Mouse (Mus musculus) olfactory bulb, adult 2 months (tissue): ENCODE data around the gene Mrps26. TPM values are rescaled to one million over a fixed set of nuclear protein-coding genes. Genes with fewer than 3 reads are reported as not detected.
A peak's percentile ranks its signal among the peaks of the same experiment; 100 is the strongest.
"Not testable (repeated sequence)": the region's sequence is repeated elsewhere in the genome, so short reads cannot be mapped to it uniquely, and the experiment has no call there.

Source experiments
- H3K27ac ChIP-seq: fragments of 200-500 bp; 2 replicates; pipeline ENCODE4 v1.5.1; 2012; ENCODE audit warnings: low read depth, low read length; ENCODE audit not compliant: insufficient read depth
- H3K4me1 ChIP-seq: fragments of 200-500 bp; 2 replicates; pipeline ENCODE4 v1.6.1; 2012; ENCODE audit warnings: low read length; ENCODE audit not compliant: control insufficient read depth, insufficient read depth
- H3K4me3 ChIP-seq: fragments of 200-500 bp; 2 replicates; pipeline ENCODE4 v1.5.1; 2012; ENCODE audit warnings: mild to moderate bottlenecking, low read depth, low read length, moderate library complexity; ENCODE audit not compliant: insufficient read depth
- CTCF ChIP-seq: fragments of 200-500 bp; IDR thresholded peaks from 2 replicates; pipeline ENCODE4 v1.5.1; 2012; ENCODE audit warnings: low read depth, mild to moderate bottlenecking, low read length, moderate library complexity; ENCODE audit not compliant: insufficient read depth
- POLR2A ChIP-seq: fragments of 200-500 bp; IDR thresholded peaks from 2 replicates; pipeline ENCODE4 v1.6.1; 2012; ENCODE audit warnings: mild to moderate bottlenecking, low read depth, low read length, moderate library complexity; ENCODE audit not compliant: insufficient read depth
- WGBS: fragments of 180-500 bp; shearing (Covaris S2); methylation state at CpG from one replicate; pipeline ENCODE4 v1.1.7; 2018; 5-methylcytosine and 5-hydroxymethylcytosine counted together
- polyA plus RNA-seq: library from polyadenylated mRNA; stranded (reverse); fragments of >200 nt; gene quantifications from 2 replicates; pipeline ENCODE4 v1.2.4, GENCODE M21; 2012; ENCODE audit warnings: low replicate concordance; ENCODE audit not compliant: missing spikeins, insufficient read depth, insufficient read length

The Mrps26 gene
- polyA plus RNA-seq = 295 TPM in 1 of 2 replicates, not detected in the other

GRCm38 (mm10) chr2:130563212-130564055 is at the start of gene Mrps26:
TSS of gene Mrps26 (plus strand) at chr2:130563742.
- peak within 1 kb of the TSS; percentile 52 for H3K27ac ChIP-seq
- TF ChIP-seq CTCF (peak; percentile 33; the same call in 1 of the 2 replicates), POLR2A (peak; percentile 80)
- peaks cover 9% of the 10 kb centered on the region for H3K4me1 ChIP-seq
- under 1% methylated on average over 59 of the region's 61 CpGs for WGBS
- H3K4me3 ChIP-seq = peak within 1 kb of the TSS; percentile 99

- H3K4me3 ChIP-seq = no peak overlapping the region
- TF ChIP-seq POLR2A = no peak
- TF ChIP-seq CTCF = no peak
- H3K4me1 ChIP-seq = no peaks in the 10 kb centered on the region
- 93% methylated on average over 8 of the region's 8 CpGs for WGBS
- no peak overlapping the region for H3K27ac ChIP-seq
Observed at GRCm38 (mm10) chr2:130513907-130514306, 49.6 kb upstream of the Mrps26 start.

- Histone ChIP-seq H3K4me3 (no peak overlapping the region), H3K27ac (no peak overlapping the region), H3K4me1 (no peaks in the 10 kb centered on the region)
- WGBS = 49% methylated on average over 5 of the region's 5 CpGs
- TF ChIP-seq POLR2A (no peak), CTCF (no peak)
Observed at GRCm38 (mm10) chr2:130515791-130516190, 47.8 kb upstream of the Mrps26 start.

GRCm38 (mm10) chr2:130521927-130522326 is 41.6 kb upstream of the Mrps26 start:
- no peak overlapping the region for H3K4me3 ChIP-seq
- H3K27ac ChIP-seq = no peak overlapping the region
- no peaks in the 10 kb centered on the region for H3K4me1 ChIP-seq
- TF ChIP-seq CTCF (no peak), POLR2A (no peak)
- WGBS = 99% methylated on average over 2 of the region's 2 CpGs

- H3K27ac ChIP-seq, H3K4me1 ChIP-seq, H3K4me3 ChIP-seq: not testable (repeated sequence)
- WGBS = 88% methylated on average over 4 of the region's 4 CpGs
Observed at GRCm38 (mm10) chr2:130525480-130525879, 38.1 kb upstream of the Mrps26 start.

GRCm38 (mm10) chr2:130528457-130528856 is 35.1 kb upstream of the Mrps26 start:
- no peaks in the 10 kb centered on the region for H3K4me1 ChIP-seq
- H3K27ac ChIP-seq = no peak overlapping the region
- H3K4me3 ChIP-seq = no peak overlapping the region
- WGBS = 54% methylated on average over 6 of the region's 6 CpGs
- TF ChIP-seq CTCF (no peak), POLR2A (no peak)

GRCm38 (mm10) chr2:130529290-130529689 is 34.3 kb upstream of the Mrps26 start:
- no peak overlapping the region for H3K4me3 ChIP-seq
- 87% methylated on average over 2 of the region's 2 CpGs for WGBS
- no peak overlapping the region for H3K27ac ChIP-seq
- TF ChIP-seq CTCF (no peak), POLR2A (no peak)
- H3K4me1 ChIP-seq = no peaks in the 10 kb centered on the region

GRCm38 (mm10) chr2:130529925-130530324 is 33.6 kb upstream of the Mrps26 start:
- TF ChIP-seq POLR2A = no peak
- TF ChIP-seq CTCF = no peak
- Histone ChIP-seq H3K4me3 (no peak overlapping the region), H3K4me1 (no peaks in the 10 kb centered on the region), H3K27ac (no peak overlapping the region)
- 73% methylated on average over 7 of the region's 7 CpGs for WGBS

- TF ChIP-seq CTCF (no peak), POLR2A (no peak)
- Histone ChIP-seq H3K27ac (no peak overlapping the region), H3K4me1 (no peaks in the 10 kb centered on the region), H3K4me3 (no peak overlapping the region)
- 88% methylated on average over 2 of the region's 2 CpGs for WGBS
Observed at GRCm38 (mm10) chr2:130532201-130532600, 31.3 kb upstream of the Mrps26 start.

GRCm38 (mm10) chr2:130535017-130535416 is 28.5 kb upstream of the Mrps26 start:
- no peak overlapping the region for H3K4me3 ChIP-seq
- no peak for TF ChIP-seq POLR2A
- no peak for TF ChIP-seq CTCF
- 82% methylated on average over 6 of the region's 6 CpGs for WGBS
- no peak overlapping the region for H3K27ac ChIP-seq
- no peaks in the 10 kb centered on the region for H3K4me1 ChIP-seq
